Mouse (Mus musculus): Measurements from ENCODE around the gene Isl1. TPM values are rescaled to one million over a fixed set of nuclear protein-coding genes. Genes with fewer than 3 reads are reported as not detected.

Gene Isl1
- polyA plus RNA-seq, 1 experiment, result 0.74 TPM

DNA sequence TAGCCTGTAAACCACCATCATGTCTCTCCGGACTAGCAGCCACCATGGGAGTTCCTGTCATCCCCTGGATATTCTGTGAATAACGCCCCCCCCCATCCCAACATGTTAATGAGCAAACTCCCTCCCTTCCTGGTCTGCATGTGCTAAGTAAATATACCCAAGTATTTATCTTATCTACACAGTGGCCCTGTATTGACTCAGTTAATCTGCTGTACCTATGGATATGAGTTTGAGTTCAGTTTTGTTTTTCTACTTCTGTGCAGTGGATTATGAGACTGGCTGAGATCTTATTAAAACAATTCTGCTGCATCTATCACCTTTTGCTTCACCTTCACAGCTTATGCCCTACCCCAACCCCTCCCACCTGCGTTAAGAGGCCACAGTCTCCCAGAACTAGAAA, 7.8 kb downstream of the Isl1 start:
- no peaks in the 10 kb centered on the region for H3K4me1 ChIP-seq (ENCODE audit: control insufficient read depth, insufficient read depth, low read length)
- TF ChIP-seq CTCF (conservative IDR thresholded peaks at IDR 0.05; ENCODE audit: insufficient read depth, insufficient read length, low read depth, low read length) (no peak), POLR2A (IDR thresholded peaks at IDR 0.05; ENCODE audit: low read depth, low read length) (no peak)
- no peak overlapping the region for H3K27ac ChIP-seq (ENCODE audit: insufficient read depth, low read depth, low read length)
- H3K27me3 ChIP-seq (replicated peaks; ENCODE audit: control insufficient read depth, insufficient read depth, low read length), result peaks cover 2% of the 10 kb centered on the region
- 28% methylated on average over 3 of the region's 3 CpGs for WGBS
- DNase-seq, result no peak
- no peak overlapping the region for H3K4me3 ChIP-seq (ENCODE audit: insufficient read depth, low read depth, low read length)
- H3K36me3 ChIP-seq (ENCODE audit: control insufficient read depth, insufficient read depth, low read length), result no peaks in the 10 kb centered on the region

- Histone ChIP-seq H3K4me3 (ENCODE audit: insufficient read depth, low read depth, low read length) (no peak overlapping the region), H3K27me3 (replicated peaks; ENCODE audit: control insufficient read depth, insufficient read depth, low read length) (peaks cover 2% of the 10 kb centered on the region), H3K4me1 (ENCODE audit: control insufficient read depth, insufficient read depth, low read length) (no peaks in the 10 kb centered on the region), H3K27ac (ENCODE audit: insufficient read depth, low read depth, low read length) (no peak overlapping the region), H3K36me3 (ENCODE audit: control insufficient read depth, insufficient read depth, low read length) (no peaks in the 10 kb centered on the region)
- TF ChIP-seq CTCF (conservative IDR thresholded peaks at IDR 0.05; ENCODE audit: insufficient read depth, insufficient read length, low read depth, low read length) (no peak), POLR2A (IDR thresholded peaks at IDR 0.05; ENCODE audit: low read depth, low read length) (no peak)
- DNase-seq, result no peak
- WGBS, result 20% methylated on average over 7 of the region's 7 CpGs
These were observed 10.2 kb downstream of the Isl1 start for GRCm38 (mm10) chr13:116299241-116299640.

DNA sequence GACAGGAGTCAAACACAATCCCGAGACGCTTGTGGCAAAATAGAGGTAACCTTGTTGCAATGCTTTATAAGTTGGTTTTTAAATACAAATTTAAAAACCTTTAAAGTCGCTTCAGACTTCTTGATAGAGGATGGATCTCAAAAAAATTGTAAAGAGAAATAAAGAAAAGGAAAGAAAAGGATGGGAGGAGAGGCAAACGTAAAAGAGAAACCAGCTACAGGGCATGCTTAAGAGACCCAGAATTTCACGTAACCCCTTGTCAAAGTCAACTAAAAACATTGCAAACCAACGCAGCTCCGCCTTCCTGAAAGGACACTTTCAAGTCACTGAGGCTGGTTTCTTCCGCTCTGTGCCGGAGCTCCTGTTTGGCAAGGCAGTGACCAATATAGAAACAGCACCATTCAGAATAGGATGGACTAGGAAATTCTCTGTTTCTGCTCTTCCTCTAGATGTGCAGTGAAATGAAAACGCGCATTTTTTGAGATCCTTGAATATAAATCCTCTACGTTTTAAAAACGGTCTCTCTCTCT, 10.8 kb downstream of the Isl1 start:
- DNase-seq, result no peak
- Histone ChIP-seq H3K4me3 (ENCODE audit: insufficient read depth, low read depth, low read length) (no peak overlapping the region), H3K27ac (ENCODE audit: insufficient read depth, low read depth, low read length) (no peak overlapping the region), H3K36me3 (ENCODE audit: control insufficient read depth, insufficient read depth, low read length) (no peaks in the 10 kb centered on the region), H3K27me3 (replicated peaks; ENCODE audit: control insufficient read depth, insufficient read depth, low read length) (peaks cover 2% of the 10 kb centered on the region), H3K4me1 (ENCODE audit: control insufficient read depth, insufficient read depth, low read length) (no peaks in the 10 kb centered on the region)
- TF ChIP-seq CTCF (conservative IDR thresholded peaks at IDR 0.05; ENCODE audit: insufficient read depth, insufficient read length, low read depth, low read length) (no peak), POLR2A (IDR thresholded peaks at IDR 0.05; ENCODE audit: low read depth, low read length) (no peak)
- 19% methylated on average over 13 of the region's 13 CpGs for WGBS

DNA sequence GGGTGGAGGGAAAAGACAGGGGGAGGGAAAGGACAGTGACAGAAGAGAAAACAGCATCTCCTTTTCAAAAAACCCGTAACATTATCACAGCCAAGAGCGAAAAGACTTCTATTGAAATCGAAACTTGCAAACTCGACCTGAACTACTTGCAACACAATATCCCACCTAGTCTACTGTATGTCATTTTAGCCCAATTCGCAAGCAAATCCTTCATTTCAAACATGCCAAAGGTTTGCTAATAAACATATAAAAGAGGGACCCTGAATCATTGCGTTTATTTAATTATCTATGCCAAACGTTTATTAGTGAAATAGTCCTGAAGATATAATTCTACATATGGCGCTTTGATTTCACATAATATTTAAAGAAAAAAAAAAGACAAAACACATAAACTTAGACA, 11.5 kb downstream of the Isl1 start:
- H3K27ac ChIP-seq (ENCODE audit: insufficient read depth, low read depth, low read length), result no peak overlapping the region
- no peak for DNase-seq
- WGBS, result 7% methylated on average over 8 of the region's 8 CpGs
- H3K36me3 ChIP-seq (ENCODE audit: control insufficient read depth, insufficient read depth, low read length), result no peaks in the 10 kb centered on the region
- H3K4me1 ChIP-seq (ENCODE audit: control insufficient read depth, insufficient read depth, low read length), result no peaks in the 10 kb centered on the region
- TF ChIP-seq CTCF (conservative IDR thresholded peaks at IDR 0.05; ENCODE audit: insufficient read depth, insufficient read length, low read depth, low read length), result no peak
- TF ChIP-seq POLR2A (IDR thresholded peaks at IDR 0.05; ENCODE audit: low read depth, low read length), result no peak
- peaks cover 2% of the 10 kb centered on the region for H3K27me3 ChIP-seq (replicated peaks; ENCODE audit: control insufficient read depth, insufficient read depth, low read length)
- H3K4me3 ChIP-seq (ENCODE audit: insufficient read depth, low read depth, low read length), result no peak overlapping the region

DNA sequence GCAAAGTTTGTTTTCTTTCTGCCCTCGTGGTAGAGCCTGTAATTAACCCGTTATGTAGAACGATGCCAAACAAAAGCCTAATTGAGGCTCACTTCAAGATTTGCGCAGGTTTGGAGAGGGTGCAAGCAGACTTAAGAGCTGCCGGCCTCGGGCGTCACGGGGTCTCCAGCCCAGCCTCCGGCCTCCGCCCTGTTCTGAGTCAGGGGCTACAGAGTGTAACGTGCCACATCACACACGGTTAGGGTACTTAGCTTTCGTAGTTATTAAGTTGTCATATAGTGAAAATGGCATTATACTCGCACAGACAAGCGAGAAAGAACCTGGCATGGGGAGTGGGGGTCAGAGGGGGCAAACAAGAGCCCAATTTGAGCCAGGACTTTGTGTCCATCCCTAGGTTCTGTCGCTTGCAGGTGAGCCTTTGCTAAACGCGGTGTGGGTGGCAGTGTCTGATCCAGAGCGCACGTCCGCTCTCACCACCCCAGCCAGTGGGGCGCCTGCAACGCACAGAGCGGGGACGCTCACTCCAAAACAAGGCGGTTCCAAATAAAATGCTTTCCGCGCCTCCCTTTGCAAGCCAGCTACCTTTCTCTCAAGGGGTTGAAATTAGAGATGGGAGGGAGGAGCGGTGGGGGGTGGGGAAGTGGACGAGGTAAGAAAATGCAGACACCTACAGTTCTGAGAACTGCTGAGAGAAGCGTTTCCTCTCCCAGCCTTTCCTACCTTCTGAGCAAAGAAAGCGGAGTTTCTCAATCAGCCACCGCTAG, 12.3 kb downstream of the Isl1 start:
- TF ChIP-seq POLR2A (IDR thresholded peaks at IDR 0.05; ENCODE audit: low read depth, low read length) (no peak), CTCF (conservative IDR thresholded peaks at IDR 0.05; ENCODE audit: insufficient read depth, insufficient read length, low read depth, low read length) (no peak)
- 3% methylated on average over 33 of the region's 33 CpGs for WGBS
- no peaks in the 10 kb centered on the region for H3K4me1 ChIP-seq (ENCODE audit: control insufficient read depth, insufficient read depth, low read length)
- no peaks in the 10 kb centered on the region for H3K36me3 ChIP-seq (ENCODE audit: control insufficient read depth, insufficient read depth, low read length)
- no peak for DNase-seq
- H3K27ac ChIP-seq (ENCODE audit: insufficient read depth, low read depth, low read length), result no peak overlapping the region
- peaks cover 2% of the 10 kb centered on the region for H3K27me3 ChIP-seq (replicated peaks; ENCODE audit: control insufficient read depth, insufficient read depth, low read length)
- H3K4me3 ChIP-seq (ENCODE audit: insufficient read depth, low read depth, low read length), result no peak overlapping the region

GRCm38 (mm10) chr13:116295401-116295800, 14.1 kb downstream of the Isl1 start:
- Histone ChIP-seq H3K4me3 (ENCODE audit: insufficient read depth, low read depth, low read length) (no peak overlapping the region), H3K36me3 (ENCODE audit: control insufficient read depth, insufficient read depth, low read length) (no peaks in the 10 kb centered on the region), H3K27ac (ENCODE audit: insufficient read depth, low read depth, low read length) (no peak overlapping the region), H3K4me1 (ENCODE audit: control insufficient read depth, insufficient read depth, low read length) (no peaks in the 10 kb centered on the region), H3K27me3 (replicated peaks; ENCODE audit: control insufficient read depth, insufficient read depth, low read length) (peaks cover 2% of the 10 kb centered on the region)
- DNase-seq, result no peak
- TF ChIP-seq POLR2A (IDR thresholded peaks at IDR 0.05; ENCODE audit: low read depth, low read length), result no peak
- TF ChIP-seq CTCF (conservative IDR thresholded peaks at IDR 0.05; ENCODE audit: insufficient read depth, insufficient read length, low read depth, low read length), result no peak
- WGBS, result 29% methylated on average over 4 of the region's 4 CpGs

- TF ChIP-seq CTCF (conservative IDR thresholded peaks at IDR 0.05; ENCODE audit: insufficient read depth, insufficient read length, low read depth, low read length), result no peak
- no peak for TF ChIP-seq POLR2A (IDR thresholded peaks at IDR 0.05; ENCODE audit: low read depth, low read length)
- H3K4me3 ChIP-seq (ENCODE audit: insufficient read depth, low read depth, low read length), result no peak overlapping the region
- H3K27me3 ChIP-seq (replicated peaks; ENCODE audit: control insufficient read depth, insufficient read depth, low read length), result peaks cover 2% of the 10 kb centered on the region
- no peak for DNase-seq
- H3K27ac ChIP-seq (ENCODE audit: insufficient read depth, low read depth, low read length), result no peak overlapping the region
- no peaks in the 10 kb centered on the region for H3K36me3 ChIP-seq (ENCODE audit: control insufficient read depth, insufficient read depth, low read length)
- H3K4me1 ChIP-seq (ENCODE audit: control insufficient read depth, insufficient read depth, low read length), result no peaks in the 10 kb centered on the region
- 12% methylated on average over 6 of the region's 6 CpGs for WGBS
These were observed 14.8 kb downstream of the Isl1 start for GRCm38 (mm10) chr13:116294734-116295133.

All from kidney, adult 2 months (tissue).